Mouse (Mus musculus) thymus, postnatal 14 days (tissue): ENCODE results near the gene Maml3.

Experiments
- DNase-seq: peaks from one replicate; pipeline ENCODE4 v3.0.0; 2021

Gene Maml3

GRCm38 (mm10) chr3:52000871-52001517 lies 103.9 kb downstream of the Maml3 start:
- DNase-seq, result no peak

GRCm38 (mm10) chr3:51999671-52000437 lies 105.0 kb downstream of the Maml3 start:
- peak; percentile 88 for DNase-seq

GRCm38 (mm10) chr3:51998511-51999399 lies 106.1 kb downstream of the Maml3 start:
- no peak for DNase-seq

GRCm38 (mm10) chr3:51997616-51998015 lies 107.3 kb downstream of the Maml3 start:
- no peak for DNase-seq

- no peak for DNase-seq
Measured at GRCm38 (mm10) chr3:51986507-51986906, 118.4 kb downstream of the Maml3 start.

GRCm38 (mm10) chr3:51981496-51981895 lies 123.4 kb downstream of the Maml3 start:
- no peak for DNase-seq

- no peak for DNase-seq
Measured at GRCm38 (mm10) chr3:51977654-51978352, 127.1 kb downstream of the Maml3 start.

GRCm38 (mm10) chr3:51974601-51975000 lies 130.3 kb downstream of the Maml3 start:
- no peak for DNase-seq

GRCm38 (mm10) chr3:51974153-51974552 lies 130.7 kb downstream of the Maml3 start:
- DNase-seq, result no peak

GRCm38 (mm10) chr3:51972576-51972975 lies 132.3 kb downstream of the Maml3 start:
- DNase-seq, result no peak

GRCm38 (mm10) chr3:51970489-51970888 lies 134.4 kb downstream of the Maml3 start:
- DNase-seq, result no peak

- no peak for DNase-seq
Measured at GRCm38 (mm10) chr3:51969451-51969850, 135.4 kb downstream of the Maml3 start.

- DNase-seq, result no peak
Measured at GRCm38 (mm10) chr3:51965841-51966240, 139.0 kb downstream of the Maml3 start.

- no peak for DNase-seq
Measured at GRCm38 (mm10) chr3:51965436-51965835, 139.4 kb downstream of the Maml3 start.

- no peak for DNase-seq
Measured at GRCm38 (mm10) chr3:51965008-51965407, 139.9 kb downstream of the Maml3 start.

GRCm38 (mm10) chr3:51963891-51964593 lies 140.8 kb downstream of the Maml3 start:
- peak; percentile 10 for DNase-seq

- DNase-seq, result no peak
Measured at GRCm38 (mm10) chr3:51963151-51963791, 141.6 kb downstream of the Maml3 start.

GRCm38 (mm10) chr3:51958751-51959150 lies 146.1 kb downstream of the Maml3 start:
- no peak for DNase-seq

- DNase-seq, result no peak
Measured at GRCm38 (mm10) chr3:51954441-51954840, 150.4 kb downstream of the Maml3 start.

GRCm38 (mm10) chr3:51953927-51954326 lies 150.9 kb downstream of the Maml3 start:
- DNase-seq, result no peak
